Mouse (Mus musculus): ENCODE measurements around the gene Irf7.
A peak's percentile ranks its signal among the peaks of the same experiment; 100 is the strongest.

Irf7 gene

GRCm38 (mm10) chr7:141218557-141219133, 47.6 kb downstream of the Irf7 start:
- DNase-seq, result no peak

DNA sequence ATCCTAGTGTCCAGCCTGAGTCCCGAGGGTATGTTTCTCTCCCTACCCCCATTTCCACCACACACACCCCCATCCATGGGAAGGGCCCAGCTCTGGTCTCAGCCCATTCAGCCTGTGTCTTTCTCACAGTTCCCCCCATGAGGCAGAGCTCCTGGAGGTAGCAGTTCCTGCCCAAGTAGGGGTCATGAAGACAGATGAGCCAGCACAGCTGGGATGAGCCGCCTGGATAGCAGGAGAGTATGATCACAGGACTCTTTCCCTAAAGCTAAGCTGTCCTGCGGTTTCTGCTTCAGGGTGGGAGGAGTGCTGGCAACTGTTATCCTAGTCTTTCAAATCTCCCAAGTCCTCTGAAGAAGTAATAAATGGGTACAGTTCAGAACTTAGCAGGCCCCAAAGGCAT, 48.1 kb downstream of the Irf7 start:
- DNase-seq, result no peak

GRCm38 (mm10) chr7:141217343-141218013, 48.8 kb downstream of the Irf7 start:
- no peak for DNase-seq

DNA sequence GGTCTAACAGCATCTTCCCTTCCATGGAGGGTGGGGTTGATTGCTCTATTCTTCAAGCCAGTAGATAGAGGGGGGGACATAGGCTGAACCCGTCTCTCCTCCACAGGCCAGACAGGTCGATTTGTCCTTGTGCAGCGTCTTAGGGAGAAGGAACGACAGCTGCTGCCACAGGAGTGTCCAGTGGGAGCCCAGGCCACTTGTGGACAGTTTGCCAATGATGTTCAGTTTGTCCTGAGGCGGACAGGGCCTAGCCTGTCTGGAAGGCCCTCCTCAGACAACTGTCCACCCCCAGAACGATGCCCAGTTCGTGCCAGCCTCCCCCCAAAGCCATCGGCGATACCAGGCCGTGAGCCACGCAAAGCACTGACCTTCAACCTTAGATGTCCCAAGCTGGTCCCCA, 49.4 kb downstream of the Irf7 start:
- no peak for DNase-seq

DNA sequence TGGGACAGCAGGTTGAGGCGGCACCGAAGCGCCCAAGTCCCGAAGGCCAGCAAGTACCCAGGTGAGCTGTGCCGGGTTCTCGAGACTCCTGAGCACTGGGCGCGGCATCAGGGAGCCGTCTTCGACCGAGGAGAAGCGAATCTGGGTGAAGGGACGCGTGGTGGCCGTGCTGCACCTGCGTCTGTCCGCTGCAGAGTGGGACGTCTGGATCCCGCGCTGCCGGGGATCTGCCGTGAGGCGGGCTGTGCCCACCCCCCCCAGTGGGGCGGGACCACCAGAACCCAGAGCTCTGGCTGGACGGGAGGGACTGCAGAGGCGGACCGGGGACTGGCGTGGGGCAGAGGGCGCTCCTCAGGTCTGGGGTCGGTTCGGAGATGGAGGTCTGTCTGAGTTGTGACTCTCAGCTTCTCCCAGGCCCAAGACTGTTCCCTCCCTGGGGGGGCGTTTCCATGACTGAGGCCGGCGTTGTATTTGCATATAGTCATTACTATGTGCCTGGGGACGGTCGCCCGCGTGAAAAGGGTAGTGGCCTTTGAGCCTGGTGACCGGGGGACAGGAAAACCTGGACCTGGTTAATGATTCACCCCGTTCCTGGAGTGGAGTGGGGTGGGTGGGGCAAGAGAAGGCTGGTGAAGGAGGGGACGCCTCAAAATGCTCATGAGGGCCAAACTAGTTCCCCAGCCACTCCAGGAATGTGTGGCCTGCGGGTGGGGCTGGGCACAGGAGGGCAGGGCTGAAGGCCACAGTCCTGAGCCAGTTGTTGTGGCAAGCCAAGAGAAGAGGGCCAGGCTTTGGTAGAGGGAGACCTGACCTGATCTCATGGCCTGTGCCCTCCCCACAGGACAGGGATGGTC, 50.2 kb downstream of the Irf7 start:
- no peak for DNase-seq

GRCm38 (mm10) chr7:141215101-141215879, 51.0 kb downstream of the Irf7 start, which contains the start of gene Rassf7:
Gene Rassf7 (plus strand): TSS chr7:141215860.
- DNase-seq, result peak; percentile 90

DNA sequence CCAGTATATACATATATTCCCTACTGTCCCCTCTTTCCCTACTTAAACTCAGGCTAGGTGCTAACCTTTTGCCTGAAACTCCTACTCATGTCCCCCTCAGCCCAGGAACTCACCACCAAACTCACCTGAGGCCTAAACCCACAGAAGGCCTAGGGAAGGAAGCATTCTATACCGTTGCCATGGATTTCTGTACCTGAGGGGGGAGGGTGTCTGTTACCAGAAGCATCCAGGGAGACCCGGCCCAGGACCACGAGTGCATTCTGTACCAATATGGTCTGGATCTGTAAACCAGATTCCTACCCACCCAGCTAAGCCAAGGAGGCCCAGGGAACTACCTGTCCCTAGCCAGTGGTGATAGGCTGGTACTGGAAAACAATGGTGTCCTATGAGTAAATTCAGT, 52.0 kb downstream of the Irf7 start:
- DNase-seq, result no peak

DNA sequence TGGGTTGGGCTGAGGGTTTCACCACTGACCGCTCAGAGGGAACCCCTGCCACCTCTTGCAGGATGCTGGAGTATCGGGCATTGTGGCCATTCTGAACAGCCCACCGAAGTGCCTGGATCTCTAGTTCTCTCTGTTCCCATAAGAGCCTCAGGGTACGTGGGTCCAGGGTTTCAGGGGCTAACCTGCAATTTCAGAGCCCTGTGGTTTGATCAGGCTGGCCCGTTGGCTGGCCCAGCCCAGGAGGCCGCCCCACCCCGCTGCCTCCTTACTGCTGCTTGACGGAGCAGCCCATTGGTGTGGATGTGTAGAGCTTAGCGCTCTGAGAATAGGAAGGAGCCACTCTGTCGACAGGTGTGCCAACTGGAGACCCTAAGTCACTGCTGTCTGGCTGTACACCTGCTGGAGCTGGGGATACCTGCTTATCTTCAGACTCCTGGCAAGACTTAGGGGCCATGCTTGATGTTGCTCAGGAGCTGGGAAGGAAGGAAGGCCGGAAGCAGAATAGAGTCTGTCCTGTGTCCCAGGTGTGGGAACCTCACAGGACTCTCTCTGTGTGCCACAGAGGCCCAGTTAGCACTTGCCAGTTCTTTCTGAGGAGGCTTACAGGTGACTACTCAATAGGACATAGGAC, 52.6 kb downstream of the Irf7 start, which contains the start of gene Lmntd2:
Gene Lmntd2, minus strand, starts transcription at position 476 of the 631 bp plus-strand sequence.
- no peak for DNase-seq

GRCm38 (mm10) chr7:141213133-141213532, 53.1 kb downstream of the Irf7 start:
- no peak for DNase-seq
